Mouse (Mus musculus) erythroblast, embryonic 14.5 days (primary cell): ENCODE measurements around the gene Myt1l.

Experiments used
- GATA1 ChIP-seq: IDR thresholded peaks from 2 replicates; pipeline ENCODE4 v1.6.1; 2012; ENCODE audit warnings: low read length, inconsistent platforms, mixed read lengths
- TAL1 ChIP-seq: IDR thresholded peaks from 3 replicates; pipeline ENCODE4 v1.6.1; 2012; ENCODE audit warnings: low read length, inconsistent platforms, mixed read lengths

- no peak for TF ChIP-seq TAL1
- TF ChIP-seq GATA1, result no peak
Observed at GRCm38 (mm10) chr12:29809569-29810185, 281.5 kb downstream of the Myt1l start.
